In the genomic region with DNA sequence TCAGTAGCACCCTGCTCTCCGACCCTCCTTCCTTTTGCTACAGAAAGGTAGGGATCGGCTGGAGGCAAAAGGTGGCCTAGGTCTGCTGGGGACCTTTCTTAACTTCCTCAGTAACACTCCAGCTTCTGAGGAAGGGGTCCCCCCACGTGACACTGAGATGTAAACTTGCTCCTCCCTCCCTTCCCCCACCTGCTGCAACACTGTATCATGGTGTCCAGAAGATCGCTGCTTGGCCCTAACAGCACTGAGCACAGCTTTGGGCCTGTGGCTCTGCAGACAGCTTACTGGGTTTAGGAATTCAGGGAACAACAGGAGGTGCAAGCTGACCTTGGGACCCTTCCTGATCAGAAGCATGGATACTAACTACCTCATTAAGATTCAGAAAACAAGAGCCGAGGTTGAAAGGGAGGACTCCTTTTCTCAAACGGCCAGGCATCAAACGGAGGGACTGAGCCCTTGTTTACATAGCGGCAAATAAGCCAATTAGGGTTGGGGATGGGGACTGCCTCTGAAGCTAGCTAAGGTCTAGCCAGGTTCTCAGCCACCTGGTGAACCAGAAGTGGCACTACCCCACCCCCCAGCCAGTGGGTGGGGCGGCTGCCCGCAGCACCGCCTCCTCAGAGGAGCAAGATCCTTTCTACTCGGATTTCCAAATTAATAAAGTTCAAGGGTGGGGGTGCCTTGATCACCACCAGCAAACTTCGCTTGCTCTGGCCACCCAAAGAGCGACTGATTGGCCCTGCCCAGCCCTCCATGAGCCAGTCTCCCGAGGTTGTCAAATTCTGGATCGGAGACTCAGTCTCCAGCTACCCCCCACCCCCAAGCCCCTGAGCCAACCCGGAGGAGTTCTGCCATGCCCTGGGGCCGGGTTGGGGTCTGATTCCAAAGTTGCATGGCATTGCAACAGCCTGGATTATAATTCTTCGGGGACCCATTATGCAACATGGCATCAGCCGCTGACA, we compare ENCODE assay signal across 9 mouse cellular contexts. TPM values are rescaled to one million over a fixed set of nuclear protein-coding genes. Genes with fewer than 3 reads are reported as not detected.
DNase-seq lines count a peak whose midpoint lies in the region; ATAC-seq and TF ChIP-seq lines count a peak whose summit lies in the region.
"Had no signal": no experiment of that assay in that cellular context is flagged by ENCODE, and none has a peak within 500 bp of the region (broad histone marks: within the 10 kb centered on the region; RNA-seq: fewer than 3 reads in every experiment).

No protein-coding gene starts in this region.

- peaks cover 60% of the 10 kb centered on the region for H3K36me3 ChIP-seq in megakaryocyte, embryonic 14.5 days (replicated peaks; ENCODE audit: low read length)
- peaks cover 14% of the 10 kb centered on the region; the same call in 1 of the 2 replicates for H3K36me3 ChIP-seq in embryonic facial prominence, embryonic 10.5 days (replicated peaks)
- H3K36me3 ChIP-seq in intestine, postnatal 0 days (ENCODE audit: control insufficient read depth, insufficient read depth) = peaks cover 21% of the 10 kb centered on the region; the same call in 1 of the 2 replicates
- H3K36me3 ChIP-seq in lung, embryonic 16.5 days (ENCODE audit: control insufficient read depth, insufficient read depth, low read length) = peaks cover 20% of the 10 kb centered on the region
- peaks cover 8% of the 10 kb centered on the region for H3K36me3 ChIP-seq in stomach, embryonic 16.5 days (ENCODE audit: control insufficient read depth, insufficient read depth, low read length)

- DNase-seq in embryonic facial prominence, embryonic 10.5 days (ENCODE audit: low spot score) = peak; percentile 39
- no peak for DNase-seq in left cerebral cortex, postnatal 25 days (ENCODE audit: low spot score in 2 of 2)

- H3K9me3 ChIP-seq in megakaryocyte, embryonic 14.5 days = no peaks in the 10 kb centered on the region
- H3K9me3 ChIP-seq in embryonic facial prominence, embryonic 10.5 days = no peaks in the 10 kb centered on the region
- H3K9me3 ChIP-seq in intestine, postnatal 0 days (ENCODE audit: control insufficient read depth) = no peaks in the 10 kb centered on the region
- no peaks in the 10 kb centered on the region for H3K9me3 ChIP-seq in lung, embryonic 16.5 days (ENCODE audit: control insufficient read depth, low read length)
- H3K9me3 ChIP-seq in stomach, embryonic 16.5 days (replicated peaks; ENCODE audit: control insufficient read depth, low read length) = no peaks in the 10 kb centered on the region

- peak overlapping the region; percentile 85 for H3K4me2 ChIP-seq in intestine, postnatal 0 days (replicated peaks; ENCODE audit: low read depth)
- H3K4me2 ChIP-seq in lung, embryonic 16.5 days (ENCODE audit: low read depth, low read length) = peak overlapping the region; percentile 88
- peak overlapping the region; percentile 95 for H3K4me2 ChIP-seq in stomach, embryonic 16.5 days (ENCODE audit: low read depth, low read length)

- peaks cover 68% of the 10 kb centered on the region for H3K4me1 ChIP-seq in megakaryocyte, embryonic 14.5 days
- peaks cover 88% of the 10 kb centered on the region for H3K4me1 ChIP-seq in embryonic facial prominence, embryonic 10.5 days
- H3K4me1 ChIP-seq in intestine, postnatal 0 days (replicated peaks; ENCODE audit: control insufficient read depth, insufficient read depth, low read length) = peaks cover 37% of the 10 kb centered on the region
- peaks cover 79% of the 10 kb centered on the region for H3K4me1 ChIP-seq in lung, embryonic 16.5 days (replicated peaks; ENCODE audit: control insufficient read depth, insufficient read depth, low read length)
- H3K4me1 ChIP-seq in stomach, embryonic 16.5 days (ENCODE audit: control insufficient read depth, insufficient read depth, low read length) = peaks cover 63% of the 10 kb centered on the region

- no peak for TF ChIP-seq CTCF in intestine, postnatal 0 days (IDR thresholded peaks at IDR 0.05; ENCODE audit: low read depth)

- peaks cover 12% of the 10 kb centered on the region for H3K27me3 ChIP-seq in megakaryocyte, embryonic 14.5 days (replicated peaks)
- peaks cover 90% of the 10 kb centered on the region for H3K27me3 ChIP-seq in embryonic facial prominence, embryonic 10.5 days (replicated peaks; ENCODE audit: low read depth, poor library complexity, severe bottlenecking)
- H3K27me3 ChIP-seq in intestine, postnatal 0 days (replicated peaks; ENCODE audit: control insufficient read depth, insufficient read depth, low read length) = no peaks in the 10 kb centered on the region; the same call in 1 of the 2 replicates
- H3K27me3 ChIP-seq in lung, embryonic 16.5 days (ENCODE audit: control insufficient read depth, insufficient read depth, low read depth, low read length) = peaks cover 2% of the 10 kb centered on the region; the same call in 1 of the 2 replicates
- peaks cover 12% of the 10 kb centered on the region for H3K27me3 ChIP-seq in stomach, embryonic 16.5 days (ENCODE audit: control insufficient read depth, insufficient read depth, low read length)

- H3K27ac ChIP-seq in embryonic facial prominence, embryonic 10.5 days (replicated peaks) = no peak overlapping the region
- no peak overlapping the region for H3K27ac ChIP-seq in intestine, postnatal 0 days (ENCODE audit: low read depth, low read length)
- H3K27ac ChIP-seq in lung, embryonic 16.5 days (ENCODE audit: low read length) = no peak overlapping the region
- no peak overlapping the region for H3K27ac ChIP-seq in stomach, embryonic 16.5 days (ENCODE audit: low read length)
- H3K27ac ChIP-seq: liver, embryonic 14.5 days had no signal

- intact Hi-C loops in left cerebral cortex, postnatal 25 days (cut with DNase I) = no loop called here

- H3K4me3 ChIP-seq in megakaryocyte, embryonic 14.5 days (replicated peaks) = peak overlapping the region; percentile 10
- peak overlapping the region; percentile 79 for H3K4me3 ChIP-seq in embryonic facial prominence, embryonic 10.5 days
- no peak overlapping the region; the same call in 1 of the 2 replicates for H3K4me3 ChIP-seq in intestine, postnatal 0 days (ENCODE audit: low read depth, low read length)
- H3K4me3 ChIP-seq in lung, embryonic 16.5 days (ENCODE audit: low read length) = peak overlapping the region; percentile 95
- peak overlapping the region; percentile 71; the same call in 1 of the 2 replicates for H3K4me3 ChIP-seq in stomach, embryonic 16.5 days (replicated peaks; ENCODE audit: low read length)

- ATAC-seq in megakaryocyte, adult 5-6 weeks (ENCODE audit: poor library complexity, severe bottlenecking) = no peak
- no peak for ATAC-seq in intestine, postnatal 0 days
- no peak for ATAC-seq in lung, embryonic 16.5 days (ENCODE audit: low read depth)
- ATAC-seq in stomach, embryonic 16.5 days (ENCODE audit: insufficient read depth, low FRiP score) = no peak
- no peak for ATAC-seq in monocyte, adult 5-6 weeks (replicated peaks; ENCODE audit: insufficient number of reproducible peaks, low FRiP score, low TSS enrichment, poor library complexity, severe bottlenecking)

- WGBS in embryonic facial prominence, embryonic 10.5 days = 2% methylated on average over 20 of the region's 20 CpGs
- 43% methylated on average over 20 of the region's 20 CpGs for WGBS in intestine, postnatal 0 days
- 28% methylated on average over 20 of the region's 20 CpGs for WGBS in lung, embryonic 16.5 days
- 37% methylated on average over 20 of the region's 20 CpGs for WGBS in stomach, embryonic 16.5 days

- H3K9ac ChIP-seq in intestine, postnatal 0 days (ENCODE audit: low read depth, low read length) = no peak overlapping the region
- H3K9ac ChIP-seq in lung, embryonic 16.5 days (ENCODE audit: low read length) = peak overlapping the region; percentile 96
- H3K9ac ChIP-seq in stomach, embryonic 16.5 days (ENCODE audit: low read length) = peak overlapping the region; percentile 81; the same call in 1 of the 2 replicates
- H3K9ac ChIP-seq: liver, embryonic 14.5 days had no signal

RNA-seq across cellular contexts. Expression of a gene that starts 3.1 kb away (rescaled TPM):
- 49.2 and 111 TPM in 2 replicates for polyA plus RNA-seq in megakaryocyte, embryonic 14.5 days (2012; ENCODE audit: insufficient read depth, low replicate concordance)
- 15.3 and 15.5 TPM in 2 replicates for total RNA-seq in megakaryocyte, adult 5-6 weeks (2015)
- 18.0 and 18.4 TPM in 2 replicates for total RNA-seq in megakaryocyte, adult 5-6 weeks (2017)
- 4.7 and 5.2 TPM in 2 replicates for polyA plus RNA-seq in embryonic facial prominence, embryonic 10.5 days (2016; fragmentation: Nextera tagmentation; extraction: Ambion mirVana)
- polyA plus RNA-seq in intestine, postnatal 0 days (2015; fragmentation: Nextera tagmentation; extraction: Ambion mirVana) = 6.5 and 7.6 TPM in 2 replicates
- 13.3 and 14.0 TPM in 2 replicates for polyA plus RNA-seq in lung, embryonic 16.5 days (2015; fragmentation: Nextera tagmentation; extraction: Ambion mirVana)
- 8.5 and 10.1 TPM in 2 replicates for polyA plus RNA-seq in stomach, embryonic 16.5 days (2015; fragmentation: Nextera tagmentation; extraction: Ambion mirVana)
- total RNA-seq in monocyte, adult 5-6 weeks (2017) = 35.2 to 45.8 TPM (median 42.2 TPM) in 3 replicates
- 10 to 100 TPM; 59.5 to 66.2 TPM for total RNA-seq in left cerebral cortex, postnatal 25 days (2021)

RNA-seq across cellular contexts. Expression of a gene that starts 42.1 kb away (rescaled TPM):
- polyA plus RNA-seq in megakaryocyte, embryonic 14.5 days (2012; ENCODE audit: insufficient read depth, low replicate concordance) = 2.7 and 7.4 TPM in 2 replicates
- 3.2 and 5.6 TPM in 2 replicates for total RNA-seq in megakaryocyte, adult 5-6 weeks (2015)
- 3.0 and 3.6 TPM in 2 replicates for total RNA-seq in megakaryocyte, adult 5-6 weeks (2017)
- polyA plus RNA-seq in embryonic facial prominence, embryonic 10.5 days (2016; fragmentation: Nextera tagmentation; extraction: Ambion mirVana) = 11.6 and 12.4 TPM in 2 replicates
- polyA plus RNA-seq in intestine, postnatal 0 days (2015; fragmentation: Nextera tagmentation; extraction: Ambion mirVana) = 6.4 and 6.6 TPM in 2 replicates
- 7.7 and 7.9 TPM in 2 replicates for polyA plus RNA-seq in lung, embryonic 16.5 days (2015; fragmentation: Nextera tagmentation; extraction: Ambion mirVana)
- 5.8 and 6.4 TPM in 2 replicates for polyA plus RNA-seq in stomach, embryonic 16.5 days (2015; fragmentation: Nextera tagmentation; extraction: Ambion mirVana)
- 2.7 to 7.3 TPM (median 4.7 TPM) in 3 replicates for total RNA-seq in monocyte, adult 5-6 weeks (2017)
- 10 to 100 TPM; 12.9 to 17.7 TPM for total RNA-seq in left cerebral cortex, postnatal 25 days (2021)
